Mouse (Mus musculus): Measurements from ENCODE around the gene Gne. TPM values are rescaled to one million over a fixed set of nuclear protein-coding genes. Genes with fewer than 3 reads are reported as not detected.

Gene Gne
- total and polyA plus RNA-seq, 2 experiments from 2014 or later = 24.7 to 44.5 TPM

DNA sequence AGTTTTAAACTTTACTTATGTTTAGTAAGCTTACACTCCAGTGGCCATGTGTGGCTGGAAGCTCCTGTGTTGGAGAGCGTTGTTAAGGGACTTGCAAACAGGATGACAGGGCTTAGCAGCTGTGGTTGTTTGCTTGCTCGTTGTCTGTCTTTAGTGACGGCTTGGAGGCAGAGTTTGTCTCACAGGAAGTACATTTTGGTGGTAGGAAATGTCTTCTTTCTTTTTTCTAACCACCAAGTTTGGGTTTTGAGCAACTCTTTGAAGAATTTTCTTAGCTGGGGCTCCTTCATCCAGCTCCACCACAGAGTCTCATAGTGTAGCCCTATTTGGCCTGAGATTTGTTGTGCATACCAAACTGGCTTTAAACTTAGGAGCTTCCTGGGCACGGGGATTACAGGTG is 61.7 kb downstream of the Gne start:
- Histone ChIP-seq H3K4me3 (ENCODE audit: low read length) (no peak overlapping the region), H3K9ac (replicated peaks; ENCODE audit: low read length) (no peak overlapping the region), H3K9me3 (ENCODE audit: low read length) (no peaks in the 10 kb centered on the region), H3K4me1 (ENCODE audit: insufficient read depth, low read length) (no peaks in the 10 kb centered on the region), H3K36me3 (ENCODE audit: insufficient read depth, low read length) (peaks cover 60% of the 10 kb centered on the region), H3K27ac (no peak overlapping the region), H3K4me2 (ENCODE audit: low read depth, low read length) (no peak overlapping the region), H3K27me3 (ENCODE audit: insufficient read depth, low read length) (no peaks in the 10 kb centered on the region)
- TF ChIP-seq CTCF (IDR thresholded peaks at IDR 0.05; ENCODE audit: low read depth) = no peak
- ATAC-seq = no peak
- no peak for DNase-seq (ENCODE audit: low spot score)
- WGBS = 88% methylated on average over 4 of the region's 4 CpGs

GRCm38 (mm10) chr4:44016791-44017190 is 67.2 kb downstream of the Gne start:
- no peak for ATAC-seq
- TF ChIP-seq CTCF (IDR thresholded peaks at IDR 0.05; ENCODE audit: low read depth) = no peak
- Histone ChIP-seq H3K4me1 (ENCODE audit: insufficient read depth, low read length) (peaks cover 14% of the 10 kb centered on the region), H3K4me3 (ENCODE audit: low read length) (no peak overlapping the region), H3K9me3 (ENCODE audit: low read length) (no peaks in the 10 kb centered on the region), H3K27ac (no peak overlapping the region), H3K4me2 (ENCODE audit: low read depth, low read length) (no peak overlapping the region), H3K27me3 (ENCODE audit: insufficient read depth, low read length) (no peaks in the 10 kb centered on the region), H3K36me3 (ENCODE audit: insufficient read depth, low read length) (peaks cover 25% of the 10 kb centered on the region), H3K9ac (replicated peaks; ENCODE audit: low read length) (no peak overlapping the region)
- no peak for DNase-seq (ENCODE audit: low spot score)
- 94% methylated on average over 12 of the region's 12 CpGs for WGBS

GRCm38 (mm10) chr4:44016071-44016470 is 67.9 kb downstream of the Gne start:
- Histone ChIP-seq H3K36me3 (ENCODE audit: insufficient read depth, low read length) (peaks cover 18% of the 10 kb centered on the region), H3K4me1 (ENCODE audit: insufficient read depth, low read length) (peaks cover 14% of the 10 kb centered on the region), H3K4me3 (ENCODE audit: low read length) (no peak overlapping the region), H3K27me3 (ENCODE audit: insufficient read depth, low read length) (no peaks in the 10 kb centered on the region), H3K9me3 (ENCODE audit: low read length) (no peaks in the 10 kb centered on the region), H3K9ac (replicated peaks; ENCODE audit: low read length) (no peak overlapping the region), H3K4me2 (ENCODE audit: low read depth, low read length) (no peak overlapping the region), H3K27ac (no peak overlapping the region)
- no peak for TF ChIP-seq CTCF (IDR thresholded peaks at IDR 0.05; ENCODE audit: low read depth)
- ATAC-seq (no peak), DNase-seq (ENCODE audit: low spot score) (no peak)
- 95% methylated on average over 4 of the region's 4 CpGs for WGBS

GRCm38 (mm10) chr4:44013391-44014070 is 70.4 kb downstream of the Gne start:
- 29% methylated on average over 11 of the region's 11 CpGs for WGBS
- Histone ChIP-seq H3K4me1 (ENCODE audit: insufficient read depth, low read length) (peaks cover 14% of the 10 kb centered on the region), H3K36me3 (ENCODE audit: insufficient read depth, low read length) (no peaks in the 10 kb centered on the region), H3K27me3 (ENCODE audit: insufficient read depth, low read length) (no peaks in the 10 kb centered on the region), H3K9me3 (ENCODE audit: low read length) (no peaks in the 10 kb centered on the region), H3K4me3 (ENCODE audit: low read length) (peak overlapping the region; percentile 89), H3K9ac (replicated peaks; ENCODE audit: low read length) (peak overlapping the region; percentile 88), H3K4me2 (ENCODE audit: low read depth, low read length) (peak overlapping the region; percentile 94), H3K27ac (0 out of 2 replicates have a peak overlapping the region, but pooled peaks have one; percentile 89)
- no peak for ATAC-seq
- no peak for DNase-seq (ENCODE audit: low spot score)
- TF ChIP-seq CTCF (IDR thresholded peaks at IDR 0.05; ENCODE audit: low read depth) = no peak

DNA sequence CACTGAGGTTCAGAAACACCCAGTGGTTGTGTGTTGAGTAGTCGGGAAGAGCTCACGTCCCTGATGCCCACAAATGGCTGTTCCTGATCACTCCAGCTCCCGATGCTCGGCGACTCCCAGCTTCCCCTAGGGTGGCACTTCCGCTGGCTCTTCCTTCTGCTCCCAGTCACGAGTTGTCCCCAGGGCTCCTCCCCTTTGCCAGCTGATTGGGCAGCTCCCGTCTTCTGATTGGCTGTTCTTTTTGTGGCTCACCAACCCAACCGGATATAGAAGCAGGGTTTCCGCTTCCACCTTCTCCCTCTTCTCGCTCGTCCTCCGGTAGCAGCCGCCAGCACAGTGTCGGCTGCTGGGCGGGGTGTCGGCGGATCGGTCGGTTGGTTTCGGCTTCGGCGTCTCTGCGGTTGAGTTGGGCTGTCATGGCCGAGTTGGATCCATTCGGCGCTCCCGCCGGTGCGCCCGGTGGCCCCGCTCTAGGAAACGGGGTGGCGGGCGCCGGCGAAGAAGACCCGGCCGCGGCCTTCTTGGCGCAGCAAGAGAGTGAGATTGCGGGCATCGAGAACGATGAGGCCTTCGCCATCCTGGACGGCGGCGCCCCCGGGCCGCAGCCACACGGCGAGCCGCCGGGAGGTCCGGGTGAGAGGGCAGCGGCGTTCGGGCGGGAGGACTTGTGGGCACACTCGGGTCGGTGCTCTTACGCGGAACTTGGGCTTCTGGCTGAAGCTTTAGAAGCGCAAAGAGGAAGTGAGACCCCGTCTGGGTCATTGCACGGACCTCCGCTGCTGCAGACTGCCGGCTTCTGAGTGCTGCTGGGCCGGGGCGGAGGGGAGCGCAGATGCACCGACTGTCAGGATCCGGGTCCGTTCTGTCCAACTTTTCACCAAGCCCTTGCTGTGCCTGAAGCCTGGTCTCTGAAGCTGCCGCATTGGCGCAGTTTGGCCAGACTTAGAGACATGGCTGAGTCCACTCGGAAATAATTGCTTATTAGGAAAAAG is 71.3 kb downstream of the Gne start:
- ATAC-seq = peak; percentile 99
- no peaks in the 10 kb centered on the region for H3K36me3 ChIP-seq (ENCODE audit: insufficient read depth, low read length)

DNA sequence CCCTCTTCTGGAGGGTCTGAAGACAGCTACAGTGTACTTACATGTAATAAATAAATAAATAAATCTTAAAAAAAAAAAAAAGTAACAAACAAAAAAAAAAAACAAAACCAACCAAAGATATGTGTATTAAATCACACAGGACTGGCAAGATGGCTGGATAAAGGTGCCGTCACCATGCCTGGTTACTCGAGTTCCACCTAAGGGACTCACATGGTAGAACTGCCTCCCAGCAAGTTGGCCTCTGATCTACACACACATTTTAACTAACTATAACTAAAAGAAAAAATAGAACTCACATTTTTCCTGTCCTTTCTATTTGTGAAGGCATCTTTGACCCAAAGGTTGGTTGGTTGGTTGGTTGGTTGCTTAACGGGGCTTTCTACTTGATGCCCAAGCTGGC is 72.2 kb downstream of the Gne start:
- Histone ChIP-seq H3K9ac (replicated peaks; ENCODE audit: low read length) (peak overlapping the region; percentile 88), H3K36me3 (ENCODE audit: insufficient read depth, low read length) (no peaks in the 10 kb centered on the region), H3K9me3 (ENCODE audit: low read length) (no peaks in the 10 kb centered on the region), H3K27ac (peak overlapping the region; percentile 83), H3K4me3 (ENCODE audit: low read length) (peak overlapping the region; percentile 89), H3K4me2 (ENCODE audit: low read depth, low read length) (peak overlapping the region; percentile 94), H3K4me1 (ENCODE audit: insufficient read depth, low read length) (peaks cover 14% of the 10 kb centered on the region), H3K27me3 (ENCODE audit: insufficient read depth, low read length) (no peaks in the 10 kb centered on the region)
- ATAC-seq (no peak), DNase-seq (ENCODE audit: low spot score) (no peak)
- 84% methylated on average over 3 of the region's 3 CpGs for WGBS
- no peak for TF ChIP-seq CTCF (IDR thresholded peaks at IDR 0.05; ENCODE audit: low read depth)

More for the DNA sequence above, 71.3 kb downstream of the Gne start:
- H3K9ac ChIP-seq (replicated peaks; ENCODE audit: low read length) = peak overlapping the region; percentile 88
- H3K4me1 ChIP-seq (ENCODE audit: insufficient read depth, low read length) = peaks cover 14% of the 10 kb centered on the region
- H3K27ac ChIP-seq = peak overlapping the region; percentile 89
- WGBS = 2% methylated on average over 77 of the region's 77 CpGs
- peak overlapping the region; percentile 89 for H3K4me3 ChIP-seq (ENCODE audit: low read length)
- TF ChIP-seq CTCF (IDR thresholded peaks at IDR 0.05; ENCODE audit: low read depth) = peak; percentile 20; the same call in 1 of the 2 replicates
- H3K9me3 ChIP-seq (ENCODE audit: low read length) = no peaks in the 10 kb centered on the region
- peak; percentile 96 for DNase-seq (ENCODE audit: low spot score)
- no peaks in the 10 kb centered on the region for H3K27me3 ChIP-seq (ENCODE audit: insufficient read depth, low read length)
- peak overlapping the region; percentile 94 for H3K4me2 ChIP-seq (ENCODE audit: low read depth, low read length)

Data from hindbrain, postnatal 0 days (tissue).